Mouse (Mus musculus): ENCODE results near the gene Pom121. TPM values are rescaled to one million over a fixed set of nuclear protein-coding genes. Genes with fewer than 3 reads are reported as not detected.

The Pom121 gene
- polyA plus RNA-seq, 1 experiment from 2014 or later, result 15.9 TPM

- H3K27ac ChIP-seq, result no peak overlapping the region
- no peaks in the 10 kb centered on the region for H3K27me3 ChIP-seq
- ATAC-seq (ENCODE audit: low FRiP score, low read depth), result no peak
- WGBS, result 50% methylated on average over 6 of the region's 6 CpGs
- H3K9me3 ChIP-seq, result no peaks in the 10 kb centered on the region
- H3K4me1 ChIP-seq, result peaks cover 14% of the 10 kb centered on the region
- no peak overlapping the region for H3K9ac ChIP-seq
- peaks cover 12% of the 10 kb centered on the region for H3K36me3 ChIP-seq
- no peak overlapping the region for H3K4me3 ChIP-seq
- H3K4me2 ChIP-seq (replicated peaks), result no peak overlapping the region
Observed at GRCm38 (mm10) chr5:135367841-135368240, 26.5 kb downstream of the Pom121 start.

GRCm38 (mm10) chr5:135363540-135363939, 30.8 kb downstream of the Pom121 start:
- H3K36me3 ChIP-seq, result no peaks in the 10 kb centered on the region
- ATAC-seq (ENCODE audit: low FRiP score, low read depth), result no peak
- 30% methylated on average over 12 of the region's 12 CpGs for WGBS
- H3K27me3 ChIP-seq, result no peaks in the 10 kb centered on the region
- H3K4me3 ChIP-seq, result no peak overlapping the region
- H3K9me3 ChIP-seq, result no peaks in the 10 kb centered on the region
- H3K27ac ChIP-seq, result no peak overlapping the region
- H3K4me1 ChIP-seq, result no peaks in the 10 kb centered on the region
- no peak overlapping the region for H3K4me2 ChIP-seq (replicated peaks)
- H3K9ac ChIP-seq, result no peak overlapping the region

- no peak overlapping the region for H3K4me3 ChIP-seq
- no peak overlapping the region for H3K9ac ChIP-seq
- WGBS, result 84% methylated on average over 3 of the region's 3 CpGs
- no peak for ATAC-seq (ENCODE audit: low FRiP score, low read depth)
- no peak overlapping the region for H3K27ac ChIP-seq
- H3K36me3 ChIP-seq, result no peaks in the 10 kb centered on the region
- H3K4me2 ChIP-seq (replicated peaks), result no peak overlapping the region
- H3K9me3 ChIP-seq, result peaks cover 2% of the 10 kb centered on the region
- H3K27me3 ChIP-seq, result no peaks in the 10 kb centered on the region
- H3K4me1 ChIP-seq, result no peaks in the 10 kb centered on the region
Observed at GRCm38 (mm10) chr5:135362572-135362971, 31.8 kb downstream of the Pom121 start.

GRCm38 (mm10) chr5:135359772-135360171, 34.6 kb downstream of the Pom121 start:
- no peaks in the 10 kb centered on the region for H3K4me1 ChIP-seq
- ATAC-seq (ENCODE audit: low FRiP score, low read depth), result no peak

GRCm38 (mm10) chr5:135357556-135357955, 36.8 kb downstream of the Pom121 start:
- no peak overlapping the region for H3K9ac ChIP-seq
- WGBS, result 81% methylated on average over 2 of the region's 2 CpGs

More at GRCm38 (mm10) chr5:135359772-135360171, 34.6 kb downstream of the Pom121 start:
- Histone ChIP-seq H3K9ac (no peak overlapping the region), H3K36me3 (no peaks in the 10 kb centered on the region), H3K27me3 (no peaks in the 10 kb centered on the region), H3K4me3 (no peak overlapping the region), H3K27ac (no peak overlapping the region), H3K9me3 (peaks cover 3% of the 10 kb centered on the region), H3K4me2 (replicated peaks) (no peak overlapping the region)
- WGBS, result 95% methylated on average over 2 of the region's 2 CpGs

GRCm38 (mm10) chr5:135356090-135356489, 38.3 kb downstream of the Pom121 start:
- 0 out of 2 replicates have a peak, but pooled peaks cover 5% of the 10 kb centered on the region for H3K4me1 ChIP-seq
- peaks cover 3% of the 10 kb centered on the region for H3K9me3 ChIP-seq
- ATAC-seq (ENCODE audit: low FRiP score, low read depth), result no peak
- peaks cover 26% of the 10 kb centered on the region for H3K27me3 ChIP-seq
- 62% methylated on average over 1 of the region's 1 CpGs for WGBS
- H3K9ac ChIP-seq, result no peak overlapping the region
- no peak overlapping the region for H3K27ac ChIP-seq
- no peak overlapping the region for H3K4me2 ChIP-seq (replicated peaks)
- H3K36me3 ChIP-seq, result no peaks in the 10 kb centered on the region
- H3K4me3 ChIP-seq, result no peak overlapping the region

More at GRCm38 (mm10) chr5:135357556-135357955, 36.8 kb downstream of the Pom121 start:
- H3K27me3 ChIP-seq, result peaks cover 19% of the 10 kb centered on the region
- H3K4me1 ChIP-seq, result 0 out of 2 replicates have a peak, but pooled peaks cover 5% of the 10 kb centered on the region
- ATAC-seq (ENCODE audit: low FRiP score, low read depth), result no peak
- H3K4me3 ChIP-seq, result no peak overlapping the region
- H3K27ac ChIP-seq, result no peak overlapping the region
- H3K36me3 ChIP-seq, result no peaks in the 10 kb centered on the region
- H3K4me2 ChIP-seq (replicated peaks), result no peak overlapping the region
- peaks cover 3% of the 10 kb centered on the region for H3K9me3 ChIP-seq

GRCm38 (mm10) chr5:135353564-135353963, 40.8 kb downstream of the Pom121 start:
- peaks cover 29% of the 10 kb centered on the region for H3K27me3 ChIP-seq
- H3K4me3 ChIP-seq, result no peak overlapping the region
- H3K27ac ChIP-seq, result no peak overlapping the region
- H3K36me3 ChIP-seq, result no peaks in the 10 kb centered on the region
- no peak for ATAC-seq (ENCODE audit: low FRiP score, low read depth)
- no peak overlapping the region for H3K9ac ChIP-seq
- peaks cover 13% of the 10 kb centered on the region for H3K9me3 ChIP-seq
- WGBS, result 17% methylated on average over 20 of the region's 20 CpGs
- H3K4me2 ChIP-seq (replicated peaks), result 0 out of 2 replicates have a peak overlapping the region, but pooled peaks have one; percentile 19
- 0 out of 2 replicates have a peak, but pooled peaks cover 5% of the 10 kb centered on the region for H3K4me1 ChIP-seq

- no peak for ATAC-seq (ENCODE audit: low FRiP score, low read depth)
- Histone ChIP-seq H3K27ac (no peak within 1 kb of the TSS), H3K9me3 (peaks cover 13% of the 10 kb centered on the region), H3K27me3 (peaks cover 29% of the 10 kb centered on the region), H3K4me2 (replicated peaks) (0 out of 2 replicates have a peak within 1 kb of the TSS, but pooled peaks have one; percentile 19), H3K36me3 (no peaks in the 10 kb centered on the region), H3K9ac (no peak within 1 kb of the TSS), H3K4me3 (no peak within 1 kb of the TSS), H3K4me1 (0 out of 2 replicates have a peak, but pooled peaks cover 5% of the 10 kb centered on the region)
- WGBS, result 50% methylated on average over 9 of the region's 9 CpGs
Observed at GRCm38 (mm10) chr5:135352995-135353394, 41.4 kb downstream of the Pom121 start, which contains the start of gene Trim50. TSS of gene Trim50 (plus strand) at chr5:135353295.

GRCm38 (mm10) chr5:135351606-135352005, 42.7 kb downstream of the Pom121 start:
- H3K9me3 ChIP-seq, result peaks cover 10% of the 10 kb centered on the region
- no peak overlapping the region for H3K9ac ChIP-seq

GRCm38 (mm10) chr5:135349862-135350261, 44.5 kb downstream of the Pom121 start, which contains the start of gene Fkbp6:
TSS of gene Fkbp6 (minus strand) at chr5:135350044.
- Histone ChIP-seq H3K4me1 (peaks cover 11% of the 10 kb centered on the region; the same call in 1 of the 2 replicates), H3K4me2 (replicated peaks) (no peak within 1 kb of the TSS), H3K27ac (no peak within 1 kb of the TSS), H3K27me3 (peaks cover 29% of the 10 kb centered on the region), H3K36me3 (no peaks in the 10 kb centered on the region), H3K9ac (no peak within 1 kb of the TSS), H3K4me3 (no peak within 1 kb of the TSS), H3K9me3 (peaks cover 10% of the 10 kb centered on the region)
- 88% methylated on average over 35 of the region's 35 CpGs for WGBS
- no peak for ATAC-seq (ENCODE audit: low FRiP score, low read depth)

More at GRCm38 (mm10) chr5:135351606-135352005, 42.7 kb downstream of the Pom121 start:
- Histone ChIP-seq H3K27ac (no peak overlapping the region), H3K27me3 (peaks cover 29% of the 10 kb centered on the region), H3K4me2 (replicated peaks) (no peak overlapping the region), H3K4me3 (no peak overlapping the region), H3K4me1 (peaks cover 11% of the 10 kb centered on the region; the same call in 1 of the 2 replicates), H3K36me3 (no peaks in the 10 kb centered on the region)
- WGBS, result 86% methylated on average over 13 of the region's 13 CpGs
- ATAC-seq (ENCODE audit: low FRiP score, low read depth), result no peak

GRCm38 (mm10) chr5:135347511-135348011, 46.8 kb downstream of the Pom121 start:
- ATAC-seq (ENCODE audit: low FRiP score, low read depth), result no peak
- WGBS, result 62% methylated on average over 4 of the region's 4 CpGs

GRCm38 (mm10) chr5:135346430-135346829, 47.9 kb downstream of the Pom121 start:
- ATAC-seq (ENCODE audit: low FRiP score, low read depth), result no peak
- H3K27ac ChIP-seq, result no peak overlapping the region
- H3K4me3 ChIP-seq, result no peak overlapping the region
- H3K4me1 ChIP-seq, result peaks cover 7% of the 10 kb centered on the region; the same call in 1 of the 2 replicates
- no peak overlapping the region for H3K9ac ChIP-seq
- peaks cover 10% of the 10 kb centered on the region for H3K9me3 ChIP-seq
- H3K36me3 ChIP-seq, result no peaks in the 10 kb centered on the region
- 0 out of 2 replicates have a peak, but pooled peaks cover 4% of the 10 kb centered on the region for H3K27me3 ChIP-seq
- WGBS, result 19% methylated on average over 1 of the region's 1 CpGs
- no peak overlapping the region for H3K4me2 ChIP-seq (replicated peaks)

More at GRCm38 (mm10) chr5:135347511-135348011, 46.8 kb downstream of the Pom121 start:
- H3K36me3 ChIP-seq, result no peaks in the 10 kb centered on the region
- no peak overlapping the region for H3K4me2 ChIP-seq (replicated peaks)
- H3K9ac ChIP-seq, result peak overlapping the region; percentile 21; the same call in 1 of the 2 replicates
- H3K27me3 ChIP-seq, result peaks cover 10% of the 10 kb centered on the region; the same call in 1 of the 2 replicates
- no peak overlapping the region for H3K4me3 ChIP-seq
- H3K4me1 ChIP-seq, result peaks cover 7% of the 10 kb centered on the region; the same call in 1 of the 2 replicates
- H3K27ac ChIP-seq, result no peak overlapping the region
- H3K9me3 ChIP-seq, result peaks cover 10% of the 10 kb centered on the region
